Mouse (Mus musculus) heart, adult 2 months (tissue): Measurements from ENCODE around the gene Tmod2.
"Not testable (repeated sequence)": the region's sequence is repeated elsewhere in the genome, so short reads cannot be mapped to it uniquely, and the experiment has no call there.

Source experiments
- CTCF ChIP-seq: fragments of 200-600 bp; IDR thresholded peaks from 2 replicates; pipeline ENCODE4 v1.8.1; 2022; ENCODE audit warnings: antibody characterized with exemption, mild to moderate bottlenecking, moderate library complexity
- EP300 ChIP-seq: fragments of 200-500 bp; IDR thresholded peaks from 2 replicates; pipeline ENCODE4 v1.6.1; 2011; ENCODE audit warnings: low read depth, low read length, control low read depth; ENCODE audit not compliant: insufficient read depth
- POLR2A ChIP-seq: fragments of 200-500 bp; IDR thresholded peaks from 2 replicates; pipeline ENCODE4 v1.6.1; 2011; ENCODE audit warnings: mild to moderate bottlenecking, low read depth, low read length, control low read depth; ENCODE audit not compliant: insufficient read depth

- not testable (repeated sequence) for TF ChIP-seq POLR2A, CTCF, EP300
Measured at GRCm38 (mm10) chr9:75619761-75620160, 8.6 kb upstream of the Tmod2 start.
